Mouse (Mus musculus): Measurements from ENCODE around the gene Pard3b.

- TF ChIP-seq CTCF (IDR thresholded peaks at IDR 0.05; ENCODE audit: extremely low read depth, insufficient read depth, insufficient read length, insufficient replicate concordance), result no peak
- TF ChIP-seq POLR2A (IDR thresholded peaks at IDR 0.05; ENCODE audit: low read depth, low read length), result no peak
Measured at GRCm38 (mm10) chr1:62182634-62183033, 544.0 kb downstream of the Pard3b start.

Data from spleen, adult 2 months (tissue).